Mouse (Mus musculus) CH12.LX (cell line): Measurements from ENCODE around the gene Gm20683. TPM values are rescaled to one million over a fixed set of nuclear protein-coding genes. Genes with fewer than 3 reads are reported as not detected.
A peak's percentile ranks its signal among the peaks of the same experiment; 100 is the strongest.

ENCODE experiments used
- DNase-seq: peaks from one replicate; pipeline ENCODE4 v3.0.0-alpha.2; 2013; ENCODE audit errors: extremely low read depth
- H3K27ac ChIP-seq: 2 replicates; pipeline ENCODE4 v1.5.1; 2012; ENCODE audit warnings: low read depth, mild to moderate bottlenecking, control low read depth, moderate library complexity; ENCODE audit not compliant: insufficient read depth
- H3K27me3 ChIP-seq: replicated peaks from 2 replicates; pipeline ENCODE3; 2012; ENCODE audit warnings: inconsistent platforms
- H3K36me3 ChIP-seq, 2 experiments: replicated peaks in 1 of 2; 2 replicates each; pipeline versions ENCODE3 to v1.6.1; 2012; ENCODE audit warnings: inconsistent platforms in 1 of 2, low read length in 1 of 2, mild to moderate bottlenecking in 1 of 2, mixed read lengths in 1 of 2, moderate library complexity in 1 of 2; ENCODE audit not compliant: control insufficient read depth in 1 of 2, insufficient read depth in 1 of 2
- H3K4me1 ChIP-seq, 2 experiments: 2 replicates each; pipeline ENCODE4 v1.6.1; 2012; ENCODE audit warnings: inconsistent platforms in 1 of 2, moderate library complexity in 1 of 2; ENCODE audit not compliant: insufficient read depth in 2 of 2, control insufficient read depth in 1 of 2
- H3K4me2 ChIP-seq: 2 replicates; pipeline ENCODE4 v1.6.1; 2012; ENCODE audit warnings: low read depth, mild to moderate bottlenecking, control low read depth; ENCODE audit not compliant: poor library complexity, insufficient read depth, severe bottlenecking
- H3K4me3 ChIP-seq, 3 experiments: fragments of 150-350 bp in 1 of 3; sonication (generic) in 1 of 3; replicated peaks in 1 of 3; 2 replicates each; pipeline versions ENCODE3 to v1.5.1; 2011 to 2012; ENCODE audit warnings: low read depth in 2 of 3, low read length in 2 of 3, mild to moderate bottlenecking in 2 of 3, moderate library complexity in 2 of 3, control low read depth in 1 of 3, improper control_type of control experiment in 1 of 3, inconsistent platforms in 1 of 3, mixed read lengths in 1 of 3; ENCODE audit not compliant: poor library complexity in 1 of 3
- H3K79me2 ChIP-seq: replicated peaks from 2 replicates; pipeline ENCODE4 v1.6.1; 2012; ENCODE audit warnings: mild to moderate bottlenecking, moderate library complexity; ENCODE audit not compliant: control insufficient read depth, poor library complexity, insufficient read depth, severe bottlenecking; ENCODE audit errors: extremely low read depth
- H3K9ac ChIP-seq: 2 replicates; pipeline ENCODE4 v1.6.1; 2012; ENCODE audit warnings: low read depth, mild to moderate bottlenecking, control low read depth, moderate library complexity; ENCODE audit not compliant: insufficient read depth
- H3K9me3 ChIP-seq: replicated peaks from 2 replicates; pipeline ENCODE3; 2012; ENCODE audit warnings: low read length, inconsistent platforms, mixed read lengths
- ELF1 ChIP-seq: IDR thresholded peaks from 2 replicates; pipeline ENCODE4 v1.6.1; 2014; ENCODE audit warnings: low read depth, mild to moderate bottlenecking, inconsistent platforms, low read length, improper control_type of control experiment
- HCFC1 ChIP-seq: IDR thresholded peaks from 2 replicates; pipeline ENCODE4 v1.6.1; 2012; ENCODE audit warnings: low read depth, mild to moderate bottlenecking, inconsistent platforms, low read length, improper control_type of control experiment
- JUN ChIP-seq: IDR thresholded peaks from 2 replicates; pipeline ENCODE4 v1.6.1; 2011; ENCODE audit warnings: low read depth, mild to moderate bottlenecking, low read length, improper control_type of control experiment, moderate library complexity; ENCODE audit not compliant: insufficient read depth
- KAT2A ChIP-seq: IDR thresholded peaks from 2 replicates; pipeline ENCODE4 v1.6.1; 2012; ENCODE audit warnings: low read length, improper control_type of control experiment, inconsistent platforms; ENCODE audit not compliant: insufficient replicate concordance
- MAFK ChIP-seq: IDR thresholded peaks from 2 replicates; pipeline ENCODE4 v1.6.1; 2011; ENCODE audit warnings: low read length, improper control_type of control experiment; ENCODE audit not compliant: insufficient replicate concordance
- MAX ChIP-seq: IDR thresholded peaks from 2 replicates; pipeline ENCODE4 v1.6.1; 2011; ENCODE audit warnings: low read length, improper control_type of control experiment
- MAZ ChIP-seq: IDR thresholded peaks from 2 replicates; pipeline ENCODE4 v1.6.1; 2012; ENCODE audit warnings: low read depth, mild to moderate bottlenecking, inconsistent platforms, low read length, improper control_type of control experiment, moderate library complexity
- MEF2A ChIP-seq: IDR thresholded peaks from 2 replicates; pipeline ENCODE4 v1.6.1; 2014; ENCODE audit warnings: low read depth, mild to moderate bottlenecking, inconsistent platforms, low read length, improper control_type of control experiment, borderline replicate concordance
- MXI1 ChIP-seq: IDR thresholded peaks from 2 replicates; pipeline ENCODE4 v1.6.1; 2011; ENCODE audit warnings: mild to moderate bottlenecking, low read depth, low read length, improper control_type of control experiment
- NELFE ChIP-seq: IDR thresholded peaks from 2 replicates; pipeline ENCODE4 v1.6.1; 2011; ENCODE audit warnings: low read depth, low read length, improper control_type of control experiment
- NRF1 ChIP-seq: IDR thresholded peaks from 2 replicates; pipeline ENCODE4 v1.6.1; 2014; ENCODE audit warnings: low read depth, mild to moderate bottlenecking, inconsistent platforms, low read length, improper control_type of control experiment, moderate library complexity
- POLR2A ChIP-seq: IDR thresholded peaks from 2 replicates; pipeline ENCODE4 v1.6.1; 2011; ENCODE audit warnings: low read depth, mild to moderate bottlenecking, improper control_type of control experiment, low read length
- RAD21 ChIP-seq: IDR thresholded peaks from 2 replicates; pipeline ENCODE4 v1.6.1; 2011; ENCODE audit warnings: low read depth, mild to moderate bottlenecking, low read length, improper control_type of control experiment, moderate library complexity
- USF2 ChIP-seq: conservative IDR thresholded peaks from 2 replicates; pipeline ENCODE4 v1.6.1; 2011; ENCODE audit warnings: low read depth, low read length, improper control_type of control experiment
- ZMIZ1 ChIP-seq: IDR thresholded peaks from 2 replicates; pipeline ENCODE4 v1.6.1; 2012; ENCODE audit warnings: low read depth, mild to moderate bottlenecking, inconsistent platforms, low read length, improper control_type of control experiment
- dilution Hi-C: fragments of 300-500 bp; cut with MboI; formaldehyde crosslinking; loops from 2 replicates; pipeline ENCODE4 v1.14.3; 2020; ENCODE audit warnings: low sequenced_read_pairs; ENCODE audit not compliant: extremely low pct_unique_long_range_greater_than_20kb, extremely low pct_ligation_motif_present
- in situ Hi-C: fragments of 300-500 bp; cut with MboI; formaldehyde crosslinking; loops from 3 replicates; pipeline ENCODE4 v1.14.3; 2019; ENCODE audit warnings: low sequenced_read_pairs, low pct_ligation_motif_present, low pct_unique_long_range_greater_than_20kb, mixed read lengths
- polyA plus RNA-seq: library from polyadenylated mRNA; unstranded; fragments of >175 nt; gene quantifications from 2 replicates; pipeline ENCODE4 v1.2.1, GENCODE M21; 2012; ENCODE audit warnings: low read depth; ENCODE audit not compliant: insufficient read length
- total RNA-seq, 2 experiments: library from RNA; depleted of rRNA; stranded (reverse); fragments of 300-350 nt in 1 of 2; fragments of >200 nt in 1 of 2; gene quantifications; 2 replicates each; pipeline ENCODE4 v1.2.3; 2012 to 2014

Gm20683 gene
- total and polyA plus RNA-seq, 3 experiments: 1.3 to 4.8 (median 3.8) TPM

- no peaks in the 10 kb centered on the region for H3K27me3 ChIP-seq
- dilution Hi-C loops: no loop called here
- no peak overlapping the region for H3K9ac ChIP-seq
- no peak for DNase-seq
- no peak overlapping the region for H3K27ac ChIP-seq
- 0 out of 2 replicates have a peak overlapping the region, but pooled peaks have one; percentile 33 for H3K4me2 ChIP-seq
- no peak for TF ChIP-seq NELFE
- TF ChIP-seq RAD21: no peak
- TF ChIP-seq, all 38 proteins: peak for 0
- Histone ChIP-seq H3K36me3 (peaks cover 62 to 76% of the 10 kb centered on the region in 2 experiments), H3K79me2 (peaks cover 14% of the 10 kb centered on the region), H3K4me3 (no peak overlapping the region), H3K4me1 (peaks cover 16 to 37% of the 10 kb centered on the region in 2 experiments), H3K9me3 (no peaks in the 10 kb centered on the region)
- in situ Hi-C loops: no loop called here
These were observed 6.9 kb downstream of the Gm20683 start for GRCm38 (mm10) chr17:25834595-25835222.

- Histone ChIP-seq H3K9ac (peak overlapping the region; percentile 84; the same call in 1 of the 2 replicates), H3K79me2 (peaks cover 14% of the 10 kb centered on the region), H3K27ac (no peak overlapping the region), H3K9me3 (no peaks in the 10 kb centered on the region), H3K4me3 (peak overlapping the region; percentile 69 to 81 (median 71)), H3K4me1 (peaks cover 16 to 40% of the 10 kb centered on the region in 2 experiments), H3K36me3 (peaks cover 56 to 76% of the 10 kb centered on the region in 2 experiments), H3K27me3 (no peaks in the 10 kb centered on the region), H3K4me2 (peak overlapping the region; percentile 33)
- dilution Hi-C loops (no loop called here), in situ Hi-C loops (no loop called here)
- no peak for DNase-seq
- TF ChIP-seq MAFK (no peak), HCFC1 (no peak), MXI1 (no peak), JUN (no peak), NRF1 (no peak), POLR2A (no peak), ELF1 (no peak), ZMIZ1 (no peak), RAD21 (no peak), KAT2A (no peak), MEF2A (no peak), MAZ (no peak), NELFE (no peak), USF2 (no peak), MAX (no peak)
These were observed 7.5 kb downstream of the Gm20683 start for GRCm38 (mm10) chr17:25833961-25834594.
